Mouse (Mus musculus): Measurements from ENCODE around the gene Tnrc6c.

Gene Tnrc6c

GRCm38 (mm10) chr11:117653491-117654351 is at the start of gene Tnrc6c:
Tnrc6c (plus strand) TSS chr11:117654289.
- DNase-seq = peak; percentile 87 to 88

GRCm38 (mm10) chr11:117606137-117606536 is 48.0 kb upstream of the Tnrc6c start:
- no peak for DNase-seq

DNA sequence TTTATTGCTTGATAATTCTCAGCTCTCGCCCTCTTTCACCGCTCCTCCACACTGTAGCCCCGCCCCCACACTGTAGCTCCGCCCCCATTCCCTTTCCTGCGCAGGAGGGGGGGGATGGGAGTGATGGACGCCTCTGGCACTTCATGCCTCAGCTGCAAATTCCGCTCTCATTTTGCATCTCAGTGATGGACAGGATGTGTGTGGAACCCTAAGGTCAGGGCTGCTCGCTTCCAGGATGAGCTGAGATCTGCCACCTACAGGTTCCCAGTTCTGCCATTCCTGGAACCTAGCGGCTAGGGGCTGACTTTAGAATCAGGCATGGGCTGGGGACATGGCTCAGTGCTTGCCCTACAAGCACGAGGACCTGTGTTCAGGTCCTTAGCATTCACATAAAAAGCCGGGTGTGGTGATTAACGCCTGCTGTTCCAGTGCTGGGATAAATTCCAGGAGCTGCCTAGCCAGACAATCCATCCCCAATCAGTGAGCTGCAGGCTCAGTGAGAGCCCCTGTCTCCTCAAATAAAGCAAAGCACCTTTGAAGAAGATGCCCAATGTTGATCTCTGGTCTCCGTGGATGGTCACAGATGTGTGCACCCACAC is 47.4 kb upstream of the Tnrc6c start:
- DNase-seq = peak; percentile 63 to 66

- DNase-seq = no peak
Observed at GRCm38 (mm10) chr11:117608141-117608789, 45.8 kb upstream of the Tnrc6c start.

DNA sequence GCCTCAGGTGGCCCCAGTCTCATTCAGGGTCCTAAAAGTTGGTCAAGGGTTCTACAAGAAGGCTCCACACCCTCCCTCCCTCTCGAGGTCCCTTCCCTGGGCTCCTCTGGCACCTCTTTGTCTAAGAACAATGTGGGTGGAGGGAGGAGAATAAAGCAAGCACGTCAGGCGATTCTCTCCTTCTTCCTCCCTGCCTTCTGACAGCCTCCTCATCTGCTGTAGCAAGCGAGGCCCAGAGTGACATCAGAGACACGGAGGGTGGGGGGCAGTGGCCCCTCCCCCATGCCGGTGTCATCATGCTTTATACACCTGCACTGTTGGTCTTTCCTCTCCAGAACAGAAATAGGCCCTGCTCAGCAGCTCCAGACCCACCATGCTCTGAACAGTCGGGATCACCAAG is 45.1 kb upstream of the Tnrc6c start:
- DNase-seq = no peak

- no peak for DNase-seq
Observed at GRCm38 (mm10) chr11:117610589-117610988, 43.5 kb upstream of the Tnrc6c start.

GRCm38 (mm10) chr11:117611068-117611467 is 43.0 kb upstream of the Tnrc6c start:
- DNase-seq = no peak

GRCm38 (mm10) chr11:117611860-117612259 is 42.2 kb upstream of the Tnrc6c start:
- no peak for DNase-seq

- DNase-seq = peak in 1 of 2 experiments; percentile 60
Observed at GRCm38 (mm10) chr11:117612885-117613284, 41.2 kb upstream of the Tnrc6c start.

- no peak for DNase-seq
Observed at GRCm38 (mm10) chr11:117617368-117617908, 36.7 kb upstream of the Tnrc6c start.

GRCm38 (mm10) chr11:117618214-117618613 is 35.9 kb upstream of the Tnrc6c start:
- no peak for DNase-seq

DNA sequence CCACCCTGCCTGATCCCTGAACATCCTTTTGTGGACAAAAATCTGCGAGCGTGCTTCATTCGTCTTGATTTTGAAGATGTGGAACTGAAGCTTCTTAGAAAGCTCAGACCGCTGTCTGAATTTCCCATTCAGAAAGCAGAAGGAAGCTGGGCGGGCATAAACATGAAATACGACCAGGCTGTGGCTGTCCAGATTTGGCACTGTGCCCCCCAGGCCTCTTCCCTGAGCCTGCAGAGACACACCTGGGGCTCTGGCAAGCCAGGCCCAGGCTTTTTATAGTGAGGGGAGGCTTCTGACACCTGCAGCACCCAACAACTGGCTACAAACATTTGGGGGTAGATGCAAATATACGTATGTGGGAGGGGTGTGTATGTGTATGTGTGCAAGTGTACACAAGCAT is 35.3 kb upstream of the Tnrc6c start:
- DNase-seq = peak; percentile 69 to 73

DNA sequence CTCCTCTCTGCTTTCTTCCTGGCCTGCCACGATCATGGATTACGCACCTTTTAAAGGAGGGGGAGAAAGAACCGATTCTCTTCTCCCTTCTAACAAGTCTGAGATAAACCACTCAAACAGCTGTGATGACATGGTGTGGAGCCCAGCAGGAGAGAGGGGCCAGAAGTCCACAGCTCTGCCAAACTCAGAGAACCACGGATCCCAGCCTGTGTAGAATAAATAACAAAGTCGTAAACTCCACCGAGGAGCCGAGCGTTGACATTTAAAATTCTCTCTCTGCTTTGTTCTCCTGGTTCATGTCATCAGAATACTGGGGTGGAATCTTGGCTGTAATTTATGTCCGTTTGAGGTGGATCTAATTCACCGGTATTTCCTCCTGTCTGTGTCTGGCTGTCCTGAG is 34.5 kb upstream of the Tnrc6c start:
- DNase-seq = no peak

GRCm38 (mm10) chr11:117625196-117625595 is 28.9 kb upstream of the Tnrc6c start:
- DNase-seq = peak; percentile 72 to 75

- DNase-seq = peak in 1 of 2 experiments; percentile 47
Observed at GRCm38 (mm10) chr11:117626557-117626956, 27.5 kb upstream of the Tnrc6c start.

GRCm38 (mm10) chr11:117627060-117627562 is 27.0 kb upstream of the Tnrc6c start:
- peak; percentile 55 to 63 for DNase-seq

- DNase-seq = peak in 1 of 2 experiments; percentile 44
Observed at GRCm38 (mm10) chr11:117627746-117628311, 26.3 kb upstream of the Tnrc6c start.

- DNase-seq = peak; percentile 88 to 89
Observed at GRCm38 (mm10) chr11:117628312-117628779, 25.7 kb upstream of the Tnrc6c start.

- no peak for DNase-seq
Observed at GRCm38 (mm10) chr11:117629865-117630264, 24.2 kb upstream of the Tnrc6c start.

GRCm38 (mm10) chr11:117630868-117631565 is 23.1 kb upstream of the Tnrc6c start:
- no peak for DNase-seq

DNA sequence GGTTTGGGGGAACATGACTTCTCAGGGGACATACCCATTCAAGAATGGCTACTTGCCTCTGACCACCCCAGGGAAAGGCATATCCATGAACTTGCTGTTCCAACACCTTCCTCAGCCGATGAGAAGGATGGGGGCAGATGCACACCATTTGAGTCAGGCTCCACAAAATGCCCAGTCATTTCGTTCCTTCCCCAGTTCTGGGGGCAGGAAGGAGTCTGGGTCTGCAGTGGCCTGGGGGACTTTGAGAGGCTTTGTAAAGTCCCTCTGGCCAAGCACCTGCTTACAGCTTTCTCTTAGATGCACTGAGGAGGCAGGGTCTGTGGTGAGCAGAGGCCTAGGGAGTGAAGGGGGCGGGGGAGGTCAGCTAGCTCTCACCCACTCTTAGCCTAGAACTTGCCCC is 20.8 kb upstream of the Tnrc6c start:
- DNase-seq = no peak

GRCm38 (mm10) chr11:117638386-117638785 is 15.7 kb upstream of the Tnrc6c start:
- DNase-seq = no peak
